Mouse (Mus musculus) MEL-GATA-1-ER (cell line): ENCODE data around the gene Tmem145.

ENCODE experiments used
- DNase-seq: peaks from one replicate; pipeline ENCODE4 v3.0.0-alpha.2; 2012; ENCODE audit warnings: low read depth; ENCODE audit errors: extremely low read depth

Gene Tmem145

DNA sequence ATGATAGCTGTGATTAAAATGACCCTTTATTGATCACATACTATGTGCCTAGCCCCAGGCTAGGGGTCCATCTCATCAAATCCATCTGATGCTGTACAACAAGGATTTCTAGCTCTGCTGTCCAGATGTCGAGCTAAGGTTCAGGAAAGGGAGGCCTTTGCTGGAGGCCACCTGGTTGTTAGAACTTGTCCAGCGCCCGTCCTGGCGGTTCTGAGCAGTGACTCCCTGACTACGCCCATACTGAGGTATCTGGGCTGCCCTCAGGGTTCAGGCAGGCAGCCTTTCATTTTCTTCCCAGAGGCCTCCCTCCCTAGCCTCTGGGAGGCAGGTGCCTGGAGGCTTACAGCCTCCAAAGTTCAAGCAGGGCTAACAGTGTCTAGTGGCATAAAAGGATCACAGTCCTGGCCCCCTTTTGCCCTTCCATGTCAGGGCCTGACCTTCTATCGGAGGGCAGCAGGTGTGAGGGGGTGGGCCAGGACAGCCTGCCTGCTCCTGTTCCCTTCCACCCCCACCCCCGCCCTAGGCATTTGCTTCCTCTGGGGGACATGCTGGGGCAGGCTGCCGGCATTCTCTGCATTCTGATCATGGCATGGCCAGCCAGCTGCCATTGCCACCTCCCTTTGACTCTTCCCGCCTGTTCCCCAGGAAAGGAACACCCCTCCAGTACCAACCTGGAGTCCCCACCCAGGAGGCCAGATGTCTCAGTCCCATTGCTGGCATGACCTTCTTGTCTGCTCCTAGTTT, 30.2 kb upstream of the Tmem145 start:
- DNase-seq = no peak

- DNase-seq = no peak
Observed at GRCm38 (mm10) chr7:25277405-25277804, 28.5 kb upstream of the Tmem145 start.

DNA sequence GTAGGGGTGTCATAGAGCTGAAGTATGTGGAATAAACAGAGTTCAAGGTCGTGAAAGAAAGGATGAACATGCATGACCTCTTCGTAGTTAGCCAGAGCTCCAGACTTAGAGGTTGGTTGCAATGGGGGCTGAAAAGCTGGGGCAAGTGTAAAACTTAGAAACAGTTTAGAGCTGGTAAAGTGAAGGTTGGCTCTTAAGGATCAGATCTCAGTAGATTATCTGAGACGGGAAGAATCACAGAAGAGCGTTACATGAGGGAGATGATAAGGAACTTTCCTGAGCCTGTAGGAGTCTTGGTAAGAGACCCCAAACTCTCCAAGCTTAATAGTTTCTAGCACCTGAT, 27.9 kb upstream of the Tmem145 start:
- DNase-seq = no peak

DNA sequence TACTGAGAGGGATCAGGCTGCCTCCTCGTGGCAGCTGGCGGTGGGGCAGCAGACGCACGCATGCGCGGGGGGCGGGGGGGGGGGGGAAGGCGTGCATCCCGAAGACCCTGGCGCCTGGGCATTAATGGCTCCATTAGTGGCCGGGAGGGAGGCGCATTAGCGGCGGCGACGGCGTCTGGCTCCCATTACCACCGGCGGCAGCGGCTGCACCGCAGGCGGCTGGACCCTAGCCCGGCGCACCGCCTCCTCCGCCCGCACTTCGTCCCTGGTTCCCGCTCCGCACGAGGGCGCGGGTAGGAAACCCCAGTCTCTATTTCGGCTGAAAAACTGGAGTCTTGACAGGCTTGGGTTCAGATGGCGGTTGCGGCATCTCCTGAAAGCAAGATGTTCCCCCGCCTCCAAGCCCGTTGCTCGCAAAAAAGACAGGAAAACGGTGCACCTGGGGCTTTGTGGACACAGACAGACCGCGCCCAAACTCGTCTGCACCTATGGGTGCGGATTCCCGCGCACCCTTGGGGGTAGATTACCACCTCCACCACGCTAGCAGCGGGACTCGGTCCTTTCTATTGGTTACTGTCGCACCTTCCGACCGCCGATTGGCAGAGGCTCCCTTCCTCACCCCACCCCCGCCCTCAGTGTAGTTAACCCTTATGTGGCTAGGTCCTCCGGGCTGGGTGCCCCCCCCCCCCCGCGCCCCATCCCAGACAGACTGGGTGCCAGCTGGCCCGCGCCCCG, 27.4 kb upstream of the Tmem145 start:
- peak; percentile 92 for DNase-seq

GRCm38 (mm10) chr7:25279076-25279860, 26.6 kb upstream of the Tmem145 start:
- DNase-seq = peak; percentile 74

DNA sequence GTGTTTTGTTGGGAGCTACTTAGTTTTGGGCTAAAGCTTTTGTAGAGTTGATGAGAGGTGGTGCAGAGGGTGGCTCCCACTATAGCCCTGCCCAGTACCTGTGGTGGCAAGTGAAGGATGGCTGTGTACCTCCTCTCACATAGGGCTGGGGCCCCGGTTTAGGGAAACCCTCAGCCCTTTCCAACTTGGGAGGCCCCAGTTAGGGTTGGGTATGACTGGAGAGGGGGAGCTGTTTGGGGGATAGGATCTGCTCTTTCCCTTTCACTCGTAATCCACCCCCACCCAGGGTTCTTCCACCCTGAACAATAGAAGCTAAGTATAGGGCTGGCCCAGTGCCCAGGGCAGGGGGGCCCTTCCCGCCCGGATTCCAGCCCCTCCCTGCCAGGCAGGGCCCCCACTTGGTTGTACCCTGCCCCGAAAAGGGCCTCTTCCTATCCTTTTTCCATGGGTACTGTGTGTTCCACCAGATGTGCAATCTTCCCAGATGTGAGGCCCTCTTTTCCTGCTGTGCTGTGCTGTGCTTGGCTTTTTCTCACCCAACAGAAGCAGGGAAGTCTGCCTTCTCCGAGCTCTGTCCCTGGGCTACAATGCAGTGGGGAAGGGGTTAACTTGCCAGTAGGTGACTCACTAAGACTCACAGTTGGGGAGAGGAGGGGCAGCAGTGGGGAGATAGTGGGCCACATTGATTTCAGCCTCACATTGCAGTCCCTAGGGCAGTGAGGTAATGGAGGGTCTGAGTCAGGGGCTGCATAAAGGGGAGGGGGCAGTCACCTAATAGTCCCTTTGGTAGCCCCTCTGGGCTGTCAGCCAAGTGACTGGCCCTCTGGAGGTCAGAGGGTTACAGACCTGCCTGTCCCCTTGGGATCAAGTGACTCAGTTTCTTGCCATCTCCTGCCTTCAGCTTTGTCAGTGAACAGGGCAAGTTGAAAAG, 25.8 kb upstream of the Tmem145 start:
- no peak for DNase-seq

DNA sequence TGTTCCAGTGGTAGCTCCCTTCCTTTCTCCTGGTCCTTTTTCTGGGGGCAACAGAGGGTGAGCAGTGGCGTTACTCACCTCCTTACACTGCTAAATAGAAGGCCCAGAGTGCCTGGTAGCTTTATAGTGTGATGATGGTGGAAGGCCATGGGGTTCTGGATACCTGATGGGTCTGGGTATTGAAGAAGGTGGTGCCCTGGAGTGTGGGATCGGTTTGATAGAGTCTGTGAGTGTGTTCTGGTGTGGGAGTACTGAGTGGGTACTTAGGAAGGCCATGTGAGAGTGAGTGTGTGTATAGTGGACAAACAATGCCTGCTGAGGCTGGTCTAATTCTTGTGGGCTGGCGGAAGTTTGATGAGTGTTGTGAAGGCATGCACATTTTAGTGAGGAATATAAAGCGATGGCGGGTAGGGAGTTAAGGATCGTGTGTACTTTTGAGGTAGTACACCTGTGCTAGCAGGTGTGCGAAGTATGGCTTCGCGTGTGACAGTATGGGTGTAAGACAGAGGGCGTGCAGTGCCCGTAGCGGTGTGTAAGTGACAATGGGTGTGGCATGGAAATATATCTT, 24.7 kb upstream of the Tmem145 start:
- DNase-seq = no peak

DNA sequence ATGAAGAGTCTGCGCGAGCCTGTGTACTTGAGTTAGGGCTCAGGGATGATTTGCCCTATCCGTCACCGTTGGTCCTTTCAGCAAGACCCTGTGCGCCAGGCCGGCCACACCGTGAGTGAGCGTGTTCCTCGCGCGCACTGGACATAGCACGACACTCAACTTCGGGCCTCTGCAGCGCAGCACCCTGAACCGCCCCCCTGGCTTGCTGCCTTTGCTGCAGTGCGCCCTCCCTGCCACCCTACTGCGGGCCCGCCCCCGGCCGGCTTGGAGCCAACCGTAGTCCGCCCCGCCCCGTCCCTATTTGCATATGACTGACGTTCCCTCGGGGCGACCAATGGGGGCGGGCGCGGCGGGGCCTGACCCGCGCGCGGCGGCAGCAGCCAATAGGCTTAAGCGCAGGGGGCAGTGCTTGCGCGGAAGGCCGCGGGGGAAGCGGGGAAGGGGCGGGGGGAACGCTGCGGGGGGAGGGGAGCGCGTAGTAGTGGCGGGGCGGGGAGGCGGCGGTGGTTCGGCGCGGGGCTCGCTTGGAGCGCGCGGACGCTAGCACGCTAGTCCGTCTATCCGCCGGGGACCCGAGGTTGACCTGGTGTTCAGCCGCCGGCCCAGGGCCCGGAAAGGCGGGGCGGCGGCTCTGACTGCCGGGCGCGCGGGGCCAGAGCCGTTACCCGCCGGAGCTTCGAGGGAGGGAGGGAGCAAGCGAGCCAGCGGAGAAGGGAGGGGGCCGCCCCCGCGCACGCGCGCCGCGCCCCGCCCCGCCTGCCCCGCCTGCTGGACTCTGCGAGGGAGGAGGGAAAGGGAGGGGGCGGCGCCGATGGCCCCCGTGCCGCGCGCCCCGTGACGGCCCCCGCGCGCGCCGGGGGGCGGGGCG, 23.9 kb upstream of the Tmem145 start:
- peak; percentile 78 for DNase-seq

DNA sequence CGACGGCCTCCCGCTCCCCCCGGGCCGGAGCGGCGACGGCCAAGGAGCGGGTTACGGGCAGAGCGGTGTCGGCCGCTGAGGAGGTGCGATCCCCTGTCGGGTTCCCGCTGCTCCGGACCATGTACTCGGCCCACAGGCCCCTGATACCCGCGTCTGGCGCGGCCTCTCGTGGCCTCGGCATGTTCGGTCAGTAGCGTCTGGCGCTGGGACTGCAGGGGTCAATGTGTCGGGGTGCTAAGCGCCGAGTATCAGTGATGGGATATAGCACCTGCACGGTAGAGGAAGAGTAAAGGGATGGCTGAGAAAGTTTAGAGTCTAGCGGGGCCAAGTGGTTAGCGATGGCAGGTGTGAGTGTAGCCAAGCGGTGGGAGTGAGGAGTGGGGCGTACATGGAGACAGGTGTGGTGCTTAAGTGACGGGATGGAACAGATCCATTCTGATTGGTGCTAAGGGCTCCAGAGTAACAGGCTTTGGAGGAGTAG, 23.1 kb upstream of the Tmem145 start:
- DNase-seq = no peak

DNA sequence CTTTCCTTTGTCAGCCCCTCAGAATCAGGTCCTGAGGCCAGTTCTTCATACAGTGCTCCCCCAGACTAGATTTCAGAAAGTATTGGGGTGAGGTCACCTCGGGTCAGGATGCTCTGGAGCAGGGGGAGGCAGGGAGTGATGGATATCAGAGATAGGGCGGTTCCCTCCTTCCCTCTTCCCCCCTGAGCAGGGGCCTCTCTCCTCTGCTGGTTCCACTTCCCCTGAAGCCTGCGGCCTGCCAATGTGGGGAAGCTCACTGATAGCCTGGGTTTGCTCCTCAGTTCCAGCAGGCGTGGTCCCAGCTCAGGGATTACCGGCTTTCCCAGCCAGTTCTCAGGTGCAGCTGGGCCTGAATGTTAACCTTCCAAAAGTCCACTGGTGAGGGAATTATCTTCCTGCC, 22.3 kb upstream of the Tmem145 start:
- peak; percentile 56 for DNase-seq

- no peak for DNase-seq
Observed at GRCm38 (mm10) chr7:25284171-25284570, 21.7 kb upstream of the Tmem145 start.

DNA sequence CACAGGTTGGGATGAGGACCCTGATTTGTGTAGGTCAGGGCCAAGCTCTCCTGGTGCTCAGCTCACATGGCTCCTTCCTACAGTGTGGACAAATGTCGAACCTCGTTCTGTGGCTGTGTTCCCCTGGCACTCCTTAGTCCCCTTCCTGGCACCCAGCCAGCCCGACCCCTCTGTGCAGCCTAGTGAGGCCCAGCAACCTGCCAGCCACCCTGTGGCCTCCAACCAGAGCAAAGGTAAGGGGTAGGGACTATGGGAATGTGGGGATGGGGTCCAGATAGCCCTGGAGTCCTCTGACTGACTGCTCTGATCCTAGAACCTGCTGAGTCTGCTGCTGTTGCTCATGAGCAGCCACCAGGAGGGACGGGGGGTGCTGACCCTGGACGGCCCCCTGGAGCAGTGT, 21.1 kb upstream of the Tmem145 start:
- DNase-seq = no peak

GRCm38 (mm10) chr7:25285511-25286238, 20.2 kb upstream of the Tmem145 start:
- DNase-seq = no peak

- DNase-seq = no peak
Observed at GRCm38 (mm10) chr7:25286989-25287388, 18.9 kb upstream of the Tmem145 start.

- no peak for DNase-seq
Observed at GRCm38 (mm10) chr7:25288011-25288410, 17.9 kb upstream of the Tmem145 start.

GRCm38 (mm10) chr7:25288721-25289120, 17.2 kb upstream of the Tmem145 start:
- DNase-seq = no peak

DNA sequence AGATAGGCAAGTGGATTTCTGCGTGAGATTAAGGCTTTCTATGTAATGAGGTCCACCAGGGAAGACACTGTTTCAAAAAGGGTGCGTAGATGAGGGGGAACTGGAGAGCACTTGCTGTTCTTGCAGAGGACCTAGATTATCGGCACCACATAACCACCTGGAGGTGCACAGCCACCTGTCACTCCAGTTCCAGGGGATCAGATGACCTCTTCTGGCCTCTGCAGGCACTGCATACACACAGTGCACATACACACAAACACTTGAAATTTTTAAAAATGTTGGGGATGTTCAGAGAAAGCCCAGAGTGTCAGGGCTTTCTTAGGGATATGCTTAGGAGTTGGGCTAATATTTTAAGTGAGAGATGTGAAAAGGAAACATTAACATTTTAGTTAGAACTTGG, 16.0 kb upstream of the Tmem145 start:
- no peak for DNase-seq

- no peak for DNase-seq
Observed at GRCm38 (mm10) chr7:25290463-25290862, 15.4 kb upstream of the Tmem145 start.

- no peak for DNase-seq
Observed at GRCm38 (mm10) chr7:25290911-25291310, 15.0 kb upstream of the Tmem145 start.
